Mouse (Mus musculus): ENCODE results near the gene Clk1. TPM values are rescaled to one million over a fixed set of nuclear protein-coding genes. Genes with fewer than 3 reads are reported as not detected.

The Clk1 gene
- polyA plus RNA-seq (2014; fragmentation: Illumina TruSeq; extraction: RNeasy Lipid Tissue Mini Kit (QIAGEN cat#74804); ENCODE audit: low read depth, low replicate concordance) = 1,145 TPM

GRCm38 (mm10) chr1:58423371-58424248, at the start of gene Clk1:
Gene Clk1 (minus strand): TSS chr1:58424066.

DNA sequence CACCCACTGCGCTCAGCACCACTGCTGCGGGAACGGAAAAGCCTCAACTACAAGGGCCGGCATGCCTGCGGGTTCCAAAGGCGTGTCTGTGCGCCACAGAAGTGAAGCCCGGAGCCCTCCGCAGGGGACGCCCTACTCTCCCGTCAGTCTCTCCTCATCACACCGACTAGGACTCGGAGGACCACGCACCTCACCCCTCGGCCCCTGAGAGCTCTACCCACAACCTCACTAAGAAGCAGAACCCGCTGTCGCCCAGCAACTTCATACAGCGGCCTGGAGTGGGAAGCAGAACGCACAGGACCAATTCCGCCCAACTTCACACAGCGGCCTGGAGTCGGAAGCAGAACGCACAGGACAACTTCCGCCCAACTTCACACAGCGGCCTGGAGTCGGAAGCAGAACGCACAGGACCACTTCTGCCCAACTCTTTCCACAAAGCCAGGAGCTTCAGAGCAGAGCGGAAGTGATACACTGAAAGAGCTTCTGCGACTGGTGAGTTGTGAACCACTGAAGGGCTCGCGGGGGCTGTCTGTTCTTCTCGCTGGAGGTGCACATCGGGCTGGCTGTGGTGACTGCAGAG, 21.4 kb upstream of the Clk1 start, which contains the start of the genes Nif3l1 and Ppil3:
Gene Nif3l1 (plus strand): TSS at position 9 of the 580 bp plus-strand sequence.
Gene Ppil3 (minus strand): TSS at position 344 of the 580 bp plus-strand sequence.

DNA sequence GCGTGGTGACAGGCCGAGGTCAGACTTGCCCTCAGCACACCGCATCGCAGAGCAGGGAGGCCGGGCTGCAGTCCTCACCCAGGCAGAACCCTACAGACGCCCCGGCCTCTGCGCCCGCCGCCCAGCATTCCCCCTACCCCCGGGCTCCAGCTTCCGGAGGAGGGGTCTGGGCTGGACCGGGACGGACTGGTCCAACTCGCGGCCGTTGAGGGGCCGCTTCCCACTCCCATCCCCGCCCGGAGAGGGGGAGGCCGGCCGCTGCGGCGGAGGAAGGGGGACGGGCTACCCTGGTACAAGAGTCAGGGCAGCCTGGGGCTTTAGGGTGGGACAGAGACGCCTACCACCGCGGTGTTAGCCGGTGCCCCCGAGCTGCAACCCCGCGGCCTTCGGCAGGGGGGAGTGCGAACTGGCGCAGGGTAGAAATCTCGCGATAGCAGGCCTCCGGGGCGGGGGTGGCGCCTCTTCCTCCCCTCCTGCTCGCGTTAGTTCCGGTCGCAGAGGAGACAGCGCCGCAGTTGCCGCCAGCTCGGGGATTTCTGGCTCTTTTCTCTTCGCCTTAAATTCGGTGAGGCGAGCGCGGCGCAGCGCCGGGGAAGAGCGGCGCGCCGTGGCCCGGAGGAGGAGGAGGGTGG, 31.1 kb downstream of the Clk1 start, which contains the start of gene Bzw1:
Gene Bzw1 (plus strand): TSS at position 247 of the 632 bp plus-strand sequence.

Other genes with a start within 250 kb of the Clk1 start
- not detected for gene Aox4, start 213.7 kb downstream of the Clk1 start, polyA plus RNA-seq (2014; fragmentation: Illumina TruSeq; extraction: RNeasy Lipid Tissue Mini Kit (QIAGEN cat#74804); ENCODE audit: low read depth, low replicate concordance)
- gene Aox2, start 145.7 kb downstream of the Clk1 start, polyA plus RNA-seq (2014; fragmentation: Illumina TruSeq; extraction: RNeasy Lipid Tissue Mini Kit (QIAGEN cat#74804); ENCODE audit: low read depth, low replicate concordance) = 0.22 TPM
- 460 TPM for gene Bzw1, start 31.2 kb downstream of the Clk1 start, polyA plus RNA-seq (2014; fragmentation: Illumina TruSeq; extraction: RNeasy Lipid Tissue Mini Kit (QIAGEN cat#74804); ENCODE audit: low read depth, low replicate concordance)
- 23.3 TPM for gene Nif3l1, start 21.1 kb upstream of the Clk1 start, polyA plus RNA-seq (2014; fragmentation: Illumina TruSeq; extraction: RNeasy Lipid Tissue Mini Kit (QIAGEN cat#74804); ENCODE audit: low read depth, low replicate concordance)
- gene Ppil3, start 21.4 kb upstream of the Clk1 start, polyA plus RNA-seq (2014; fragmentation: Illumina TruSeq; extraction: RNeasy Lipid Tissue Mini Kit (QIAGEN cat#74804); ENCODE audit: low read depth, low replicate concordance) = 90.8 TPM
- gene Orc2, start 81.0 kb upstream of the Clk1 start, polyA plus RNA-seq (2014; fragmentation: Illumina TruSeq; extraction: RNeasy Lipid Tissue Mini Kit (QIAGEN cat#74804); ENCODE audit: low read depth, low replicate concordance) = 43.5 TPM
- 33.8 TPM for gene Fam126b, start 162.3 kb upstream of the Clk1 start, polyA plus RNA-seq (2014; fragmentation: Illumina TruSeq; extraction: RNeasy Lipid Tissue Mini Kit (QIAGEN cat#74804); ENCODE audit: low read depth, low replicate concordance)
- 60.6 TPM for gene Ndufb3, start 162.3 kb upstream of the Clk1 start, polyA plus RNA-seq (2014; fragmentation: Illumina TruSeq; extraction: RNeasy Lipid Tissue Mini Kit (QIAGEN cat#74804); ENCODE audit: low read depth, low replicate concordance)